Mouse (Mus musculus) bone marrow, adult 2 months (tissue): ENCODE measurements around the gene Fn3krp. TPM values are rescaled to one million over a fixed set of nuclear protein-coding genes. Genes with fewer than 3 reads are reported as not detected.

ENCODE experiments used
- H3K27ac ChIP-seq: fragments of 200-500 bp; 2 replicates; pipeline ENCODE4 v1.5.1; 2012; ENCODE audit warnings: low read depth, mild to moderate bottlenecking, control low read depth, inconsistent platforms, low read length; ENCODE audit not compliant: control insufficient read depth, poor library complexity, insufficient read depth
- H3K4me1 ChIP-seq: fragments of 200-500 bp; 2 replicates; pipeline ENCODE4 v1.6.1; 2011; ENCODE audit warnings: low read length; ENCODE audit not compliant: control insufficient read depth, insufficient read depth
- H3K4me3 ChIP-seq: fragments of 200-500 bp; replicated peaks from 2 replicates; pipeline ENCODE3; 2011; ENCODE audit warnings: mild to moderate bottlenecking, low read depth, low read length, control low read depth; ENCODE audit not compliant: control insufficient read depth
- CTCF ChIP-seq: fragments of 200-500 bp; IDR thresholded peaks from 2 replicates; pipeline ENCODE4 v1.5.1; 2011; ENCODE audit warnings: low read length, control low read depth; ENCODE audit not compliant: control insufficient read depth, insufficient read depth
- POLR2A ChIP-seq: fragments of 200-500 bp; IDR thresholded peaks from 2 replicates; pipeline ENCODE4 v1.6.1; 2011; ENCODE audit warnings: low read depth, mild to moderate bottlenecking, control low read depth, low read length, borderline replicate concordance; ENCODE audit not compliant: control insufficient read depth
- WGBS: fragments of 180-500 bp; shearing (Covaris S2); methylation state at CpG from one replicate; pipeline ENCODE4 v1.1.7; 2018; 5-methylcytosine and 5-hydroxymethylcytosine counted together
- polyA plus RNA-seq: library from polyadenylated mRNA; stranded (reverse); fragments of >200 nt; gene quantifications from 2 replicates; pipeline ENCODE4 v1.2.4, GENCODE M21; 2011; ENCODE audit warnings: low replicate concordance; ENCODE audit not compliant: missing spikeins, insufficient read depth, insufficient read length

Gene Fn3krp
- polyA plus RNA-seq, 1 experiment, result 29.3 TPM

DNA sequence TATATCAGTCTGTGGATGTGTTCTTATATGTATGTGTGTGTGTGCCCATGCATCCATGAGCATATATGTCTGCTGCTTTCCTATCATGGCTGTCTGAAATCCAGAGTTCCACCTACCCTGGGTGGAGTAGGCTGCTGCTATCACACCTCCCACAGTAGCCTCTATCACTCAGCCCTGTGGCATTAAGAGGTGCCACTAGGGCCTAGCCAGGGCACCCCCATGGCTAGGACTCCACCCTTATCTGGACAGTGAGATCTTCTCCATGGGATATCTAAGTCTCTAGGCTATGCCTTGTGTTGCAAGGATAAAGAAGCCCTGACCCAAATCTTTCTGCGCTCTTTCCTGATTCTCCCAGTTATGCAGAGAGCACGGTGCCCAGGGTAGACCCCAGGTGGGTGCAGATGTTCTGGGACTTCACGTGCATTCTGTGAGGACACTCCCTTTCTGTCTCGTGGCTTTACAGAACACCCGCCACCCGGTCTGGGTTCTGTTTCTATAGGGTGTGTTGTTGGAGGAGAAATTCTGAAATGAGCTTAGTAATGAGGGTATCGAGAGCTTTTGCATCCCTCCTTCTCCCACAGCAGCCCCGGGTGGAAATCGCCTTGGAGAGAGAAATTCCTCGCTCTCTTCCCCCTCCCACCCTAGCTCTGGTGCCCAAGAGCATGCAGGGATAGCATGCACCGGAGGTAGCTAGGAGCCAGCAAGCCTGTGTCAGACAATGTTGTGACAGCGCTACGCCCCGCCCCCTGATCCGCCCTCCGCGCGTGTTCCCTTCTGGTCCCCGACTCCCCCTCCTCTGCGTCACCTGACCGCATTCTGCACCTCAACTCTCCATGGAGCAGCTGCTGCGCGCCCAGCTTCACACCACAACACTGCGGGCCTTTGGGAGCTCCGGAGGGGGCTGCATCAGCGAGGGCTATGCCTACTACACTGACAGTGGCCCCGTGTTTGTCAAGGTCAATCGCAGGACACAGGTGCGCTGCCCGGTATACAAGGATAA, 13.3 kb downstream of the Fn3krp start, which contains the start of gene Fn3k:
TSS of gene Fn3k (plus strand) at position 758 of the 1,000 bp plus-strand sequence.
- Histone ChIP-seq H3K4me3 (peak within 1 kb of the TSS; percentile 74), H3K27ac (peak within 1 kb of the TSS; percentile 92), H3K4me1 (peaks cover 3% of the 10 kb centered on the region)
- TF ChIP-seq CTCF (no peak), POLR2A (peak; percentile 74; the same call in 1 of the 2 replicates)
- 5% methylated on average over 30 of the region's 30 CpGs for WGBS

DNA sequence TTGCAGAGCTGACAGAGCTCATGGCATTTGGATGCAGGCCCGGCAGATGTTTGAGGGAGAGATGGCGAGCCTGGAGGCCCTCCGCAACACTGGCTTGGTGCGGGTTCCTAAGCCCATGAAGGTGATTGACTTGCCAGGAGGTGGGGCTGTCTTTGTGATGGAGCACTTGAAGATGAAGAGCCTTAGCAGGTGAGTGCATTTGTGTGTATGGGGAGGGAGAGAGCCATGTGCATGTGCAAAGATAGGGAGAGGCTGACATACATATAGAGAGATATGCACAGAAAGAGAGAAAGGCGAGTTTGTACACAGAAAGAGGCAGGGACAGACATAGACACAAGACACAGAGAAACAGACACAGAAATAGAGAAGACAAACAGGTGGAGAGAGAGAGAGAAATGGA, 16.0 kb downstream of the Fn3krp start:
- peaks cover 2% of the 10 kb centered on the region for H3K4me1 ChIP-seq
- WGBS, result 73% methylated on average over 5 of the region's 5 CpGs
- peak overlapping the region; percentile 64 for H3K4me3 ChIP-seq
- peak overlapping the region; percentile 74 for H3K27ac ChIP-seq
- TF ChIP-seq POLR2A (no peak), CTCF (no peak)

- H3K4me3 ChIP-seq, result no peak overlapping the region
- TF ChIP-seq POLR2A, result no peak
- no peak for TF ChIP-seq CTCF
- H3K4me1 ChIP-seq, result peaks cover 2% of the 10 kb centered on the region
- no peak overlapping the region for H3K27ac ChIP-seq
- 67% methylated on average over 5 of the region's 5 CpGs for WGBS
These were observed 18.6 kb downstream of the Fn3krp start for GRCm38 (mm10) chr11:121439686-121440292.

DNA sequence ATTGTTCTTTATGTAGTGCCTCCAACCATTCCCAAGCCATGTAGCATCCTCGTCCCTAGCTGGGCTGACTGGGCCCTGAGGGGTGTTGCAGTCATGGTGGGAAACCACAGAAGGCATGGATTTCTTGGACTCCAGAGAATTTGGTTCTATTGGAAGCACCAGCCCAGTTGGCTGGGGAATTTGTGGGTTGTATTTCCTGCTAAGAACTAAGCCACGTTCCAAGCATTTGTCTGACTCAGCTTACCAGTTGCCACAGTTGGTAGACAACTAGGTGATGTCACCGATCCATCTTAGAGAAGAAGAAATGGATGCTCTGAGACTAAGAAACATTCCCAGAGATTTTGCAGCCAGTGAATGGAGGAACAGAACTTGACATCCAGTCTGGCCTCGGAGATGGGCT, 20.5 kb downstream of the Fn3krp start:
- no peaks in the 10 kb centered on the region; the same call in 1 of the 2 replicates for H3K4me1 ChIP-seq
- no peak overlapping the region for H3K27ac ChIP-seq
- TF ChIP-seq POLR2A (no peak), CTCF (no peak)
- H3K4me3 ChIP-seq, result no peak overlapping the region
- 86% methylated on average over 4 of the region's 4 CpGs for WGBS

GRCm38 (mm10) chr11:121442076-121442475, 20.9 kb downstream of the Fn3krp start:
- no peak overlapping the region for H3K4me3 ChIP-seq
- no peaks in the 10 kb centered on the region; the same call in 1 of the 2 replicates for H3K4me1 ChIP-seq
- TF ChIP-seq POLR2A (no peak), CTCF (no peak)
- H3K27ac ChIP-seq, result no peak overlapping the region
- WGBS, result 55% methylated on average over 2 of the region's 2 CpGs

DNA sequence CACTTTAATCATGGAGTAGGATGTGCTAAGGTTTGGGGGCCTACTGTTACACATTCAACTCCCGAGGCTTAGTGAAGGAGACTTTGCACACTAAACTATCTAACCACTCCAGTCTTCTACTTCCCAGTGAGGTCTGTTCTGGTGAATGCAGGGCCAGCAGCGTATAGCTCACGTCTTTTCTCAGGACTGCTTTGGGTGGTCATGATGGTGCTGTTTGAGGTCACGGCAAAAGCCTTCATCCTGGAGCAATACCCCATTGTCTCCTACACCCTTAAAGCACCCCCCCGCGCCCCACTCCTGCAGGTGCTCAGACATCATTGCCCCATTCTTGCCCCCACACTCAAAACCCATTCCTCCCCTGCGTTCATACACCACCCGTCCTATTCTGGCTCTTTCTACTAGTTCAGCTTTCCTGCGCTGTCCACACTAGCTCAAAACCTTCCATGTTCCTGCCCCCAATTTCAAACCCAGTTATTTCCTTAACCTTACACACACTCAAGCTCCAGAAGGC, 30.1 kb downstream of the Fn3krp start:
- H3K27ac ChIP-seq, result peak overlapping the region; percentile 1; the same call in 1 of the 2 replicates
- peaks cover 5% of the 10 kb centered on the region; the same call in 1 of the 2 replicates for H3K4me1 ChIP-seq
- no peak for TF ChIP-seq CTCF
- TF ChIP-seq POLR2A, result no peak
- H3K4me3 ChIP-seq, result peak overlapping the region; percentile 91
- WGBS, result 37% methylated on average over 9 of the region's 9 CpGs

DNA sequence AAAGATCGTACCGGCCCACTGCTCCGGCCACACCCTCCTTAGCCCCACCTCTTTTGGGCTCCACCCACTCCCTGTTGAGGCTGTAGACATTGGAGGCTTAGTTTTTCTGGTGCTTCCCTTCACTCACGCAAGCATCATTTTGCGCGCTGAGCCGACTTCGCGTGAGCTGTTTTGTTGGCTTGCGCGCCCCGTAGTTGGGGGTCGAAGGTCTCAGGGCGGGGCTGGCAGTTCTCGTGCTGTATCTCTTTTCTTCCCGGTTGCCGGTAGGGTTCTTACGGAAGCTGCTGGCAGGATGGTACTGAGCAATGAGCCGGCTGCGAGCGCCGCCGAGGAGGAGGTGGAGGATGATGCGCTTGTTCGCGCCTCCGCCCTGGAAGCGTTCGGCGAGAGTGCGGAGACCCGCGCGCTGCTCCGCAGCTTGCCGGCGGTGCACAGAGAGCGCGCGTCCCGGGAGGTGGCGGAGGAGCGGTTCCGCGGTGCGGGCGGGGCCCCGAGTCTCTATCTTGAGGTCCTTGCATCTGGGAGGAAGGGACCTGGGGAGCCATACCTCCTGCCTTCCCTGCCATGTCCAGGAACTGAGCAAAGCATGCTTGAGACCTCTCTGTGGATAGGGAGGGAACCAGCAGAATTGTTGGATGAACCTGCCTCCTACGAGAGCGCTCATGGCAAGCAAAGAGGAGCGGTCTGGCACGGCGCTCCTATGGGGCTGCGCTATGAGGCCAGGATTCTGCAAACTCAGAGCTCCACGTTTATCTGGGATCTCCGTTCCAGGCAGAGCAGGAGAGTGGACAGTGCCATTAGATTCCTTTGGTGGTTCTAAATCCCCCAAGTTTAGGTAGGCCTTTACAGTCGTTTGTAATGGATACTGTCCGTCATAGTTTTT, 30.8 kb downstream of the Fn3krp start, which contains the start of gene Tbcd:
TSS of gene Tbcd (plus strand) at position 197 of the 883 bp plus-strand sequence.
- H3K4me1 ChIP-seq, result peaks cover 5% of the 10 kb centered on the region; the same call in 1 of the 2 replicates
- H3K4me3 ChIP-seq, result peak within 1 kb of the TSS; percentile 91
- H3K27ac ChIP-seq, result peak within 1 kb of the TSS; percentile 71
- TF ChIP-seq CTCF (no peak), POLR2A (peak; percentile 39; the same call in 1 of the 2 replicates)
- under 1% methylated on average over 58 of the region's 58 CpGs for WGBS
